Mouse (Mus musculus) large intestine, adult 2 months (tissue): ENCODE data around the gene Hs3st4. TPM values are rescaled to one million over a fixed set of nuclear protein-coding genes. Genes with fewer than 3 reads are reported as not detected.

ENCODE experiments used
- DNase-seq: peaks from one replicate; pipeline ENCODE4 v3.0.0-alpha.2; 2012; ENCODE audit warnings: low read depth, low spot score
- WGBS: fragments of 180-500 bp; shearing (Covaris S2); methylation state at CpG from one replicate; pipeline ENCODE4 v1.1.7; 2018; 5-methylcytosine and 5-hydroxymethylcytosine counted together
- polyA plus RNA-seq: library from polyadenylated mRNA; depleted of rRNA; stranded (reverse); fragments of >200 nt; gene quantifications from 2 replicates; pipeline ENCODE4 v1.2.3, GENCODE M21; 2012

Gene Hs3st4
- polyA plus RNA-seq, 1 experiment, result not detected

DNA sequence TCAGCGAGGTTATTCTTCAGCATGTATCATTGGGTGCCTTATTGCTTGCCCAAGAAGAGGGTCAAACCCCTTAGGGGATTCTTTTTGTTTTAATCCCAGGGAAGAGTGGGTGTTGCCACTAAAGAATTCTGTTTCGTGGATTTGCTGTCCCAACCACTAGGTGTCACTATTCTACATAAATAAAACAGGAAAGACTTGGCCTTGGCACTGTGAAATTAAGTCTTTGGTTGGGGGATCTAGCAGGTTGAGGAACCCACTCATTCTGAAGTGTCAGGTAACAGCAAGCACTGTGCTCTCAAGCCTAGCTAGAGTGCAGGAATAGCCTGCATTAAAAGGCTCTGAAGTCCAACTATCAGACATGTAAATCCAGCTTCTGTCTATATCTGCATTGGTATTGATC is 146.3 kb downstream of the Hs3st4 start:
- WGBS, result 4% methylated on average over 2 of the region's 2 CpGs
- peak; percentile 4 for DNase-seq

DNA sequence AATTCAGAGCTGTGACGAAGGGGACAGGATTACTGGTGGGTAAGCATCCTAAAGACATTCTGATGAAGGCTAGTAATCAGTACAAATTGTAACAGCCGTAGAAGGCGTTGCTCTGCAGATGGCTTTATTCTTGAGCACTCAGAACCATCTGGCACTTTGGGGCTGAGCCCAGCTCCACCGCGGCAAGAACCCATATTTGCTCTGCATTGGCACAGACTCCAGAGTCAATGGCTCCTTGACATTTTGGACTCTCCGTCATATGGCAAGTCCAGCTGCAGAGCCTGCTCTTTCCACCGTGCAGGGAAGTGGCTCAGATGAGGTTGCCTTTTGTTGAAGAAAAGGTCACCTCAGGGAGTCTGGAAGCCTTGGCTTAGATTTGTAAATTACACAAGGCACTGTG is 148.6 kb downstream of the Hs3st4 start:
- WGBS, result 64% methylated on average over 7 of the region's 7 CpGs
- DNase-seq, result no peak

- 51% methylated on average over 5 of the region's 5 CpGs for WGBS
- no peak for DNase-seq
These were observed 153.5 kb downstream of the Hs3st4 start for GRCm38 (mm10) chr7:124136133-124136532.

- no peak for DNase-seq
- 77% methylated on average over 6 of the region's 6 CpGs for WGBS
These were observed 158.6 kb downstream of the Hs3st4 start for GRCm38 (mm10) chr7:124141229-124141628.

- no peak for DNase-seq
- 70% methylated on average over 2 of the region's 2 CpGs for WGBS
These were observed 168.2 kb downstream of the Hs3st4 start for GRCm38 (mm10) chr7:124150901-124151300.

- 93% methylated on average over 1 of the region's 1 CpGs for WGBS
- DNase-seq, result no peak
These were observed 180.6 kb downstream of the Hs3st4 start for GRCm38 (mm10) chr7:124163301-124163700.

GRCm38 (mm10) chr7:124166229-124166628 is 183.6 kb downstream of the Hs3st4 start:
- 61% methylated on average over 1 of the region's 1 CpGs for WGBS
- no peak for DNase-seq

DNA sequence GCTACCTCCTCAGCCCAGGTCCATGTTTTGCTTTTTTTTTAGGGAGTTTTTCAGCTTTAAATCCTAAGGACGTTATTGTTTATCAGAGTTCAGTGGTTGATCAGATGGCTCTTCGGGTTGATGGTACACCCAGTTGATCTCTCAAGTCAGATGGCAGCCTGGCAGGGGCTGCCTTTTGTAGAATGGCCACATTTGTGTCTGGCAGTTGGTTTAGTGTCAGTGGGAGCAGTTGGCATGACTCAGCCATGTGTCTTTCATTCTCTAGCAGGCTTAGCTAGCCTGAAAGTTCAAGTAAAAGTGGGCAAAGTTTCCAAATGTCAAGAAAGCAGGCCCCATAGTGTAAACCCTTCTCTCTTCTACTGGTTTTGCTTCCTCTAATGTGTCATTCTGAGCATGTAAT is 186.1 kb downstream of the Hs3st4 start:
- DNase-seq, result no peak
- WGBS, result 81% methylated on average over 2 of the region's 2 CpGs

DNA sequence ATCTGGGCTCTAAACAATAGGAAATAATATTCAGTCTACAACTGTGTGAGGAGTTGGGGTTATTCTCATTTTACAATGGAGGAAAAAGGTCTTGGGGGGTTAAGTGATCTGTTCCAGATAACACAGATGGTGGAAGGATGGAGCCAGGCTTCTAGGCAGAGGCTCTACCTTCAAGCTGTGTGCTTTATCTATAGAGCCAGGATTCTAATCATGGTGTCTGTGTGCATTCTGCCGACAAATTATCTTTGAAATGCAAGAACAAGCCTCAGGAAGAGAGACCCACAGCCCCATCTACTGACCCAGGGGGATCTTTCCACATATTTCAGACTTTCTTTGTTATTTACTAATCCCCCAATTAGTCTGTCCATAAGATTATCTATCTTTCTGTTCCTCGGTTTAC is 187.3 kb downstream of the Hs3st4 start:
- 88% methylated on average over 2 of the region's 2 CpGs for WGBS
- no peak for DNase-seq

GRCm38 (mm10) chr7:124171992-124172391 is 189.3 kb downstream of the Hs3st4 start:
- DNase-seq, result no peak

- 83% methylated on average over 3 of the region's 3 CpGs for WGBS
- no peak for DNase-seq
These were observed 198.3 kb downstream of the Hs3st4 start for GRCm38 (mm10) chr7:124180926-124181325.

DNA sequence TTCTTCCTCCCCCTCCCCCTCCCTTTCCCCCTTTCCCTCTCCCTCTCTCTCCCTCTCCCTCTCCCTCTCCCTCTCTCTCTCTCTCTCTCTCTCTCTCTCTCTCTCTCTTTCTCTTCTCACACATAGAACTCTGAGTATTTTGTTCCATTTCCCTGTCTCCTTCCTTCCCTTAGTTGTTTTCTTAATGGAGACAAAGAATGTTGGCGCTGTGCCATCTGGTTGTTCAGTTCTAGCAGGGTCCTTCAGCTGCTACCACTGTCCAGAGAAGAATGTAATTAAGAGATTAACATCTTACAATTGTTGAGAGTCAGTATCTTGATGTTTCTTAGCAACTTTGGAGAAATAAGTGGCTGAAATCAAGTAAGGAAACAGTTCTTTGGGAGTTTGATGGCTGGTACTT is 202.0 kb downstream of the Hs3st4 start:
- WGBS, result 68% methylated on average over 1 of the region's 1 CpGs
- DNase-seq, result no peak

DNA sequence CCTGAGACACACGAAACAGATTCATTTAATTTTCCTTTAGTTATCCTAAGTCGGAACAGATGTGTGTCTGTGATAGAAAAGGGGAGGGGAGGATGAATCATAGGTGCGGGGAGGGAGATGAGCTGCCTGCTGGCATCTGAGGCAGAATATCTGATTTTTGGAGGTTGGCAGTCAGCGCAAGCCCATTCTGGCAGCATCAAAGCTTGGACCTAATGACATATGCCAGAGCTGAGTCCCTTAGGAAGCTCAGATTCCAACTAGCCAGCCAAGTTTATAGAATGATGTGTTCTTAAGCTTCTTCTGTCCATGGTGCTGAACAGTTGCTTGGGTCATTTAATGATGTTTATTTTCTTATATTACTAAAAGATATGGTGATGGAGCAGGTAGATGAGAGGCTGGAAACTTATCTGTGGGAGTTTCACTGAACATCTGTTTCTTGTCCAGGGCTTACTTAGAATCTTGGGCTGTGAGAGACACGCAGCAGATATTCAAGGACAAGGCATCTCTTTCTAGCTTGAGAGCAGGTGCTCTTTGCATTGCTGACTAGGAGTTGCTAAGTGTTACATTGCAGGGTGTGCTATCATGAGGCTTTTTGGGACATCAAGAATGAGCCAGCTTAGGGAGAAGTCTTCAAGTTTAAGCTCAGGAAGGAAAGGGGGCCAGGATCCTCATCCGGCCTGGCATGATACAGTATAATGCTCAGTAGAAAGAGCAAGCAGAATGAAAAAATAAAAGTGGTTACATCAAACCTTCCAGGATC is 216.3 kb downstream of the Hs3st4 start:
- DNase-seq, result no peak
- 78% methylated on average over 6 of the region's 6 CpGs for WGBS

DNA sequence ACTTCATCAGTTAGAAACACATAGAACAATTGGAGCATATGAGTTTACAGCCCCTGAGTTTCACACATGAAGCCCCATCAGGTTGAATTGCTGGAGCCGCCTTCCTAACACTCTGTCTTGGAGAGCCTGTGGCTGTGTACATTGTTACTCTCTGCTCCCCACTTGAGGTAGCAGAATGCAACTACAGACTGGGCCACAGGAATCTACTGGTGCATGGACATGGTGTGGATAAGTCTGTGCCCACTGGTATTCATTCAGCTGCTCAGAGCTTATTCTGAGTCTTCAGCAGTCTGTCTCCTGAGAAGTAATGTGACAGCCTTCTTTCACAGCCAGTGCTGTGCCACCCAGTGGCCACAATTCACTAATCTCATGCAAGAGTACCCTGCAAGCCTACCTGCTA is 234.3 kb downstream of the Hs3st4 start:
- WGBS, result 63% methylated on average over 1 of the region's 1 CpGs
- no peak for DNase-seq

GRCm38 (mm10) chr7:124220556-124220955 is 237.9 kb downstream of the Hs3st4 start:
- DNase-seq, result no peak
- 66% methylated on average over 10 of the region's 10 CpGs for WGBS

DNA sequence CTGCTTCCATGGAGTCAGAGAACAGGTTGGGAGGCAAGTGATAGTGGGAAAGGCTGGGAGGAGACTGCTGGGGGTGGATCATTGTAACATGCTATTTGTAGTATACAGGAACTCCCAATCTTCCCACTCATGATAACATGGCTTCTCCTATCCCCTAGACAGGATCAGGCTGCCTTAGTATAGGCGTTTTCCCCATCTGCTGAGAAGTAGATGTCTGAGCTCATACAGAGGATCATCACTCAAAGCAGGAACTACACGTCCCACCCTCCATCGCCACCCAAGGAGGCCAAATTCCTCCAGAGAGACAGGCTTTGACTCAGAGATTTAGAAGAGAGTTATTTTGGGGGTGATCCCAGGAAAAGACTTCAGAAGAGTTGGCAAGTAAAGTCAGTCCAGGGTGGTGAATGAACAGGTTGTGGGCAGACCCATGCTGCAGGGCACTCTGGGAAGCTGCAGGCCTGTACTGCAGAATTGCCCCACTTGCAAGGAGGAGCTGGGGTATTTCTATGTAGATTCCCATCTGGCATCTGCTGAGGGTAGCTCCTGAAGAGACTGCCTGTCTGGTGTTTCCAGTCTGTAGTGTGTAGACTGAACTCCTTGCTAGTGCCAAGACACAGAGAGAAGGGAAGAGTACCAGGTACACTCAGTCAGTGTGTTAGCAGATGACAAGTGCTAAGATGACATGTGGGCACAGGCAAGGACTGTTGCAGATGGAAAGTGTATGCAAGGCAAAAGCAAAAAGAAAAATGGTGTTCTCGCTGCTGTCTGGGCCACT is 255.4 kb downstream of the Hs3st4 start:
- 84% methylated on average over 4 of the region's 4 CpGs for WGBS
- no peak for DNase-seq

- DNase-seq, result no peak
- 50% methylated on average over 7 of the region's 7 CpGs for WGBS
These were observed 257.4 kb downstream of the Hs3st4 start for GRCm38 (mm10) chr7:124239903-124240647.

- no peak for DNase-seq
- WGBS, result 70% methylated on average over 3 of the region's 3 CpGs
These were observed 267.2 kb downstream of the Hs3st4 start for GRCm38 (mm10) chr7:124249838-124250237.

DNA sequence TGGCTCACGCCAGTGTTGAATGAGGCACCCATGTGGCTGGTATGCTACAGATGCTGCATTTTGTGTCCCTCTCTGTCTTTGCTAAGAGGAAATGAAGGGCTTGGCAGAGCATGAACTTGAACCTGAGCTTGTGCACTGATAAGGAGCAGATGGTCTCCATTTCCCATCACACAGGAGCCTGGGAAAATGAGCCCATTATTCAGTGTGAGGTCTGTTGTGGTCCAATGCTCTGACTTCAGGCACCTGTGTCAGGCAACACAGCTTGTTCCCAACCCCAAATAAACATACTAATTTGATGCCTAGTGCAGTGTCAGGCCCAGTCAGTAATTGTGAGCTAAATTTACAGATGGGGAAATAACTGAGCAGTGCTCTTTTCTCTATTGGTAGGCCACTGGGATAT is 267.9 kb downstream of the Hs3st4 start:
- 85% methylated on average over 1 of the region's 1 CpGs for WGBS
- DNase-seq, result no peak

- 65% methylated on average over 3 of the region's 3 CpGs for WGBS
- no peak for DNase-seq
These were observed 275.8 kb downstream of the Hs3st4 start for GRCm38 (mm10) chr7:124258419-124258818.

GRCm38 (mm10) chr7:124270734-124271133 is 288.1 kb downstream of the Hs3st4 start:
- peak; percentile 1 for DNase-seq
